Comparison of ENCODE assay signal across 8 mouse cellular contexts in genomic region chr2:168590556-168590955, GRCm38 (mm10). TPM values are rescaled to one million over a fixed set of nuclear protein-coding genes. Genes with fewer than 3 reads are reported as not detected.
DNase-seq lines count a peak whose midpoint lies in the region; ATAC-seq and TF ChIP-seq lines count a peak whose summit lies in the region.

No protein-coding gene starts in this region.

- H3K9me3 ChIP-seq in embryonic facial prominence, embryonic 10.5 days, result no peaks in the 10 kb centered on the region
- no peaks in the 10 kb centered on the region for H3K9me3 ChIP-seq in intestine, postnatal 0 days (ENCODE audit: control insufficient read depth)

- peak overlapping the region; percentile 39; the same call in 1 of the 2 replicates for H3K9ac ChIP-seq in heart, adult 2 months (ENCODE audit: low read depth, low read length)
- H3K9ac ChIP-seq in intestine, postnatal 0 days (ENCODE audit: low read depth, low read length), result no peak overlapping the region

- H3K79me2 ChIP-seq in heart, adult 2 months (replicated peaks; ENCODE audit: control insufficient read depth, insufficient read depth, low read length), result no peaks in the 10 kb centered on the region

- WGBS in heart, adult 2 months, result 39% methylated on average over 10 of the region's 10 CpGs
- WGBS in embryonic facial prominence, embryonic 10.5 days, result 46% methylated on average over 10 of the region's 10 CpGs
- 27% methylated on average over 10 of the region's 10 CpGs for WGBS in intestine, postnatal 0 days

- peak; percentile 19 for ATAC-seq in intestine, postnatal 0 days
- ATAC-seq in monocyte, adult 5-6 weeks (replicated peaks; ENCODE audit: insufficient number of reproducible peaks, low FRiP score, low TSS enrichment, poor library complexity, severe bottlenecking), result 0 out of 2 replicates have a peak, but pooled peaks have one; percentile 3

- no peak for DNase-seq in heart, adult 2 months
- no peak for DNase-seq in heart, postnatal 36 days
- DNase-seq in embryonic facial prominence, embryonic 10.5 days (ENCODE audit: low spot score), result no peak
- no peak for DNase-seq in cerebellum, adult 11-12 months
- no peak for DNase-seq in cerebellum, postnatal 10 days
- no peak for DNase-seq in layer of hippocampus, postnatal 10 days (ENCODE audit: low spot score in 2 of 2)

- H3K27me3 ChIP-seq in heart, adult 2 months (ENCODE audit: control insufficient read depth, insufficient read depth, low read length), result no peaks in the 10 kb centered on the region
- H3K27me3 ChIP-seq in embryonic facial prominence, embryonic 10.5 days (replicated peaks; ENCODE audit: low read depth, poor library complexity, severe bottlenecking), result peaks cover 57% of the 10 kb centered on the region
- 0 out of 2 replicates have a peak, but pooled peaks cover 3% of the 10 kb centered on the region for H3K27me3 ChIP-seq in intestine, postnatal 0 days (replicated peaks; ENCODE audit: control insufficient read depth, insufficient read depth, low read length)

- intact Hi-C loops in heart, adult 2 months (cut with DNase I), result loop anchor here (2.0 to 5.0 kb wide), 2 partner anchors 14 to 37 kb away; no protein-coding TSS in a partner anchor
- intact Hi-C loops in heart, postnatal 36 days (cut with DNase I), result no loop called here

- peak overlapping the region; percentile 55 for H3K4me3 ChIP-seq in heart, adult 2 months
- peak overlapping the region; percentile 63 for H3K4me3 ChIP-seq in embryonic facial prominence, embryonic 10.5 days
- H3K4me3 ChIP-seq in intestine, postnatal 0 days (ENCODE audit: low read depth, low read length), result peak overlapping the region; percentile 54

- no peaks in the 10 kb centered on the region for H3K36me3 ChIP-seq in heart, adult 2 months (ENCODE audit: control insufficient read depth, insufficient read depth, low read length)
- H3K36me3 ChIP-seq in embryonic facial prominence, embryonic 10.5 days (replicated peaks), result no peaks in the 10 kb centered on the region
- H3K36me3 ChIP-seq in intestine, postnatal 0 days (ENCODE audit: control insufficient read depth, insufficient read depth), result no peaks in the 10 kb centered on the region

- peak overlapping the region; percentile 85; the same call in 1 of the 2 replicates for H3K27ac ChIP-seq in heart, adult 2 months
- no peak overlapping the region for H3K27ac ChIP-seq in embryonic facial prominence, embryonic 10.5 days (replicated peaks)
- no peak overlapping the region for H3K27ac ChIP-seq in intestine, postnatal 0 days (ENCODE audit: low read depth, low read length)

- TF ChIP-seq EP300 in heart, adult 2 months (IDR thresholded peaks at IDR 0.05; ENCODE audit: insufficient read depth, low read depth, low read length), result no peak

- no peak for TF ChIP-seq CTCF in heart, adult 2 months (IDR thresholded peaks at IDR 0.05)
- TF ChIP-seq CTCF in intestine, postnatal 0 days (IDR thresholded peaks at IDR 0.05; ENCODE audit: low read depth), result no peak

- TF ChIP-seq POLR2A in heart, adult 2 months (IDR thresholded peaks at IDR 0.05; ENCODE audit: insufficient read depth, low read depth, low read length), result no peak

- H3K4me1 ChIP-seq in heart, adult 2 months (ENCODE audit: control insufficient read depth, insufficient read depth, low read length), result peaks cover 13% of the 10 kb centered on the region
- H3K4me1 ChIP-seq in embryonic facial prominence, embryonic 10.5 days, result peaks cover 19% of the 10 kb centered on the region
- no peaks in the 10 kb centered on the region; the same call in 1 of the 2 replicates for H3K4me1 ChIP-seq in intestine, postnatal 0 days (replicated peaks; ENCODE audit: control insufficient read depth, insufficient read depth, low read length)

- H3K4me2 ChIP-seq in intestine, postnatal 0 days (replicated peaks; ENCODE audit: low read depth), result peak overlapping the region; percentile 87

RNA-seq across cellular contexts. Expression of gene Nfatc2, which starts 10.9 kb away (rescaled TPM):
- 10 to 100 TPM; 11.2 to 18.3 TPM for total RNA-seq in heart, adult 2 months (2021)
- 10.2 and 12.8 TPM in 2 replicates for polyA plus RNA-seq in heart, adult 2 months (2012; rRNA removed)
- total RNA-seq in heart, postnatal 36 days (2021), result 10 to 100 TPM; 16.2 to 18.1 TPM
- 0.45 and 0.66 TPM in 2 replicates for polyA plus RNA-seq in embryonic facial prominence, embryonic 10.5 days (2016; fragmentation: Nextera tagmentation; extraction: Ambion mirVana)
- polyA plus RNA-seq in intestine, postnatal 0 days (2015; fragmentation: Nextera tagmentation; extraction: Ambion mirVana), result 1.5 and 1.9 TPM in 2 replicates
- 3.8 to 13.0 TPM (median 6.1 TPM) in 3 replicates for total RNA-seq in monocyte, adult 5-6 weeks (2017)
- 10 to 100 TPM; 18.6 to 20.5 TPM for total RNA-seq in layer of hippocampus, postnatal 10 days (2021)
